Mouse (Mus musculus): ENCODE data around the gene Itgb3bp. TPM values are rescaled to one million over a fixed set of nuclear protein-coding genes. Genes with fewer than 3 reads are reported as not detected.

Itgb3bp gene
- total RNA-seq, 1 experiment: 6.5 TPM

DNA sequence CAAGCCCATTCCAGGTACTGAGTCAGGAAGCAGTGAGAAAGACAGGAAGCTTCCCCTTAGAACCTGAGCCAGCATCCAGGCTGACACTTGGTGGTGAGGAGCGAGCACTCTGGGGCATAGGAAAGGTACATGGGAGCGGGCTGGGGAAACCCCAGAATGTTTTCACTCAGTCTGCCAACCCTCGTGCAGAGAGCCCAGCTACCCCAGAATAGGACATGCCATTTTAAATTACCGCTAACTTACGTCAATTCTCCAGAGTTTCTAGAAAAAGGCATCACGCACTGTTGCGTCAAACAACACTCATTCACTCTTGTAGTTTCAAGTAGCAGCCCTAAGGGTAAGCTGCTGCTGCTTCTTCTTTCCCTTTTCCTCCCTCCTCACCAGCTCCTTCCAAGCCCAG, 15.4 kb upstream of the Itgb3bp start:
- Histone ChIP-seq H3K4me3 (ENCODE audit: insufficient read depth in 1 of 2, low read depth in 1 of 2, low read length in 2 of 2, poor library complexity in 1 of 2, severe bottlenecking in 1 of 2) (no peak overlapping the region), H3K9ac (ENCODE audit: insufficient read depth, low read depth, low read length, poor library complexity, severe bottlenecking) (no peak overlapping the region), H3K36me3 (ENCODE audit: control insufficient read depth, insufficient read depth, low read length, poor library complexity, severe bottlenecking) (no peaks in the 10 kb centered on the region), H3K9me3 (ENCODE audit: control insufficient read depth, insufficient read depth, low read depth, low read length) (no peaks in the 10 kb centered on the region), H3K4me1 (ENCODE audit: control insufficient read depth in 2 of 2, insufficient read depth in 2 of 2, low read length in 2 of 2, poor library complexity in 1 of 2) (peaks cover 0 to 11% of the 10 kb centered on the region in 2 experiments; a peak in 1 of 4 replicates), H3K27ac (ENCODE audit: insufficient read depth, low read depth, low read length, poor library complexity, severe bottlenecking) (no peak overlapping the region)
- TF ChIP-seq ZC3H11A (IDR thresholded peaks at IDR 0.05; ENCODE audit: borderline replicate concordance, low read depth, low read length): no peak
- TF ChIP-seq ZNF384 (IDR thresholded peaks at IDR 0.05; ENCODE audit: low read depth, low read length): no peak
- TF ChIP-seq CHD2 (IDR thresholded peaks at IDR 0.05; ENCODE audit: low read depth, low read length): no peak
- no peak for TF ChIP-seq HCFC1 (IDR thresholded peaks at IDR 0.05; ENCODE audit: borderline replicate concordance, insufficient read depth, low read length)
- TF ChIP-seq MAFK (IDR thresholded peaks at IDR 0.05; ENCODE audit: insufficient read depth, low read depth, low read length): no peak
- DNase-seq (ENCODE audit: low read depth, low spot score): no peak
- in situ Hi-C loops (cut with MboI; ENCODE audit: low sequenced_read_pairs in 2 of 2, unreplicated experiment in 2 of 2): no loop called here

DNA sequence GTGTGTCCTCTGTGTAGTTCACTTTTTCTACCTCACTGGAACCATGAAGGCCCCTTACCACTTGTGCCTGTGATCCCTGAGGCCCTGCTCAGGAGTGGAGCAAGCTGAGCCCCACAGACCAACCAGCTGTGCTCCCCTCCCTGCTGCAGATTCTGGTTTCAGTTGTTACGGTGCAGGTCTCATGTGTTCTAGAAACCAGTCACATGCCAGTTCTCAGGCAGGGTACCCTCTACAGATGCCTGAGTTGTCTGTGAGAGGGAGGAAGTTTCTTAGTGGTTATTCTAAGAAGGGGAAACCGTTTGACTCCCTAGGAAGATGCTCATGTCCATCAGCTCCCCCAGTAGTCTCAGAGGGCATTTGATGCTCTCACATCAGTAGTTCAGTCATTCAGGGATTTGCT, 15.0 kb upstream of the Itgb3bp start:
- peaks cover 0 to 11% of the 10 kb centered on the region in 2 experiments; a peak in 1 of 4 replicates for H3K4me1 ChIP-seq (ENCODE audit: control insufficient read depth in 2 of 2, insufficient read depth in 2 of 2, low read length in 2 of 2, poor library complexity in 1 of 2)
- H3K36me3 ChIP-seq (ENCODE audit: control insufficient read depth, insufficient read depth, low read length, poor library complexity, severe bottlenecking): no peaks in the 10 kb centered on the region
- in situ Hi-C loops (cut with MboI; ENCODE audit: low sequenced_read_pairs in 2 of 2, unreplicated experiment in 2 of 2): no loop called here
- no peak overlapping the region for H3K27ac ChIP-seq (ENCODE audit: insufficient read depth, low read depth, low read length, poor library complexity, severe bottlenecking)
- TF ChIP-seq ZC3H11A (IDR thresholded peaks at IDR 0.05; ENCODE audit: borderline replicate concordance, low read depth, low read length) (no peak), ZNF384 (IDR thresholded peaks at IDR 0.05; ENCODE audit: low read depth, low read length) (no peak), CHD2 (IDR thresholded peaks at IDR 0.05; ENCODE audit: low read depth, low read length) (no peak), MAFK (IDR thresholded peaks at IDR 0.05; ENCODE audit: insufficient read depth, low read depth, low read length) (no peak), HCFC1 (IDR thresholded peaks at IDR 0.05; ENCODE audit: borderline replicate concordance, insufficient read depth, low read length) (no peak)
- H3K9ac ChIP-seq (ENCODE audit: insufficient read depth, low read depth, low read length, poor library complexity, severe bottlenecking): no peak overlapping the region
- H3K4me3 ChIP-seq (ENCODE audit: insufficient read depth in 1 of 2, low read depth in 1 of 2, low read length in 2 of 2, poor library complexity in 1 of 2, severe bottlenecking in 1 of 2): no peak overlapping the region
- DNase-seq (ENCODE audit: low read depth, low spot score): no peak
- H3K9me3 ChIP-seq (ENCODE audit: control insufficient read depth, insufficient read depth, low read depth, low read length): no peaks in the 10 kb centered on the region

DNA sequence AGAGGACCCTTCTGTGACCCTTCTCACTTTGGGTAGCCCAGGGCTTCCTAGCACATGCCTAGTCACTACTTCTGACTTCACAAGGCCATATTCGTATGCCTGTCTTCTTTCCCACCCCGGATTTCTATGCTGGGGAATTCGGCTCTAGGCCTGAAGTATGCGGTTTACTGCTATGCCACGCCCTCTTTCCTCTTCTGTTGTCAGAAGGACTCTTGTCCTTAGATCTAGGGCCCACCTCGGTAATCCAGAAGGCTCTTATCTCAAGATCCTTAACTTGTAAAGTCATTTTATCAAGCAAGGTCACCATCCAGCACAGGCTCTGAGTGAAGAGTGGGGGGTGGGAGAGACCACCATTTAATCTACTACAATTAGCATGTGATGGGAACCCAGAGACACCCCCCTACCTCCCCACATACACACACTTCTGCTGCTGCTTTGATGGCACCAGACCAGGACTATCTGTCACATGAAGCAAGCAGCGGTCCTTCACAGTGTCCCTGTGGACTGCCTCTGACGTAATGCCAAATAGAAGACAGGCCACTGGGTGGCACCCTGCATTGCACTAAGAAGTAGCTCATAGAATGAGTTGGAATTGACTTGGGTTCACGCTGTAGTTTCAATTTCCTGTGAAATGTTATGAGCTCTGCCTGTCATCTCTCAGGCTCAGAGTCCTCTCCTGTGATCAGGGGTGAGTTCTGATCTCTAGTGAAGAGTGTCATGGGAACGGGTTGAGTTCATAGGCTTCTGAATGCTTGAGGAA, 12.2 kb upstream of the Itgb3bp start:
- Histone ChIP-seq H3K36me3 (ENCODE audit: control insufficient read depth, insufficient read depth, low read length, poor library complexity, severe bottlenecking) (no peaks in the 10 kb centered on the region), H3K4me3 (ENCODE audit: insufficient read depth in 1 of 2, low read depth in 1 of 2, low read length in 2 of 2, poor library complexity in 1 of 2, severe bottlenecking in 1 of 2) (no peak overlapping the region), H3K9ac (ENCODE audit: insufficient read depth, low read depth, low read length, poor library complexity, severe bottlenecking) (no peak overlapping the region), H3K4me1 (ENCODE audit: control insufficient read depth in 2 of 2, insufficient read depth in 2 of 2, low read length in 2 of 2, poor library complexity in 1 of 2) (peaks cover 0 to 6% of the 10 kb centered on the region in 2 experiments; a peak in 1 of 4 replicates), H3K9me3 (ENCODE audit: control insufficient read depth, insufficient read depth, low read depth, low read length) (no peaks in the 10 kb centered on the region), H3K27ac (ENCODE audit: insufficient read depth, low read depth, low read length, poor library complexity, severe bottlenecking) (no peak overlapping the region)
- DNase-seq (ENCODE audit: low read depth, low spot score): no peak
- in situ Hi-C loops (cut with MboI; ENCODE audit: low sequenced_read_pairs in 2 of 2, unreplicated experiment in 2 of 2): no loop called here
- TF ChIP-seq HCFC1 (IDR thresholded peaks at IDR 0.05; ENCODE audit: borderline replicate concordance, insufficient read depth, low read length) (no peak), ZC3H11A (IDR thresholded peaks at IDR 0.05; ENCODE audit: borderline replicate concordance, low read depth, low read length) (no peak), MAFK (IDR thresholded peaks at IDR 0.05; ENCODE audit: insufficient read depth, low read depth, low read length) (no peak), CHD2 (IDR thresholded peaks at IDR 0.05; ENCODE audit: low read depth, low read length) (no peak), ZNF384 (IDR thresholded peaks at IDR 0.05; ENCODE audit: low read depth, low read length) (no peak)

DNA sequence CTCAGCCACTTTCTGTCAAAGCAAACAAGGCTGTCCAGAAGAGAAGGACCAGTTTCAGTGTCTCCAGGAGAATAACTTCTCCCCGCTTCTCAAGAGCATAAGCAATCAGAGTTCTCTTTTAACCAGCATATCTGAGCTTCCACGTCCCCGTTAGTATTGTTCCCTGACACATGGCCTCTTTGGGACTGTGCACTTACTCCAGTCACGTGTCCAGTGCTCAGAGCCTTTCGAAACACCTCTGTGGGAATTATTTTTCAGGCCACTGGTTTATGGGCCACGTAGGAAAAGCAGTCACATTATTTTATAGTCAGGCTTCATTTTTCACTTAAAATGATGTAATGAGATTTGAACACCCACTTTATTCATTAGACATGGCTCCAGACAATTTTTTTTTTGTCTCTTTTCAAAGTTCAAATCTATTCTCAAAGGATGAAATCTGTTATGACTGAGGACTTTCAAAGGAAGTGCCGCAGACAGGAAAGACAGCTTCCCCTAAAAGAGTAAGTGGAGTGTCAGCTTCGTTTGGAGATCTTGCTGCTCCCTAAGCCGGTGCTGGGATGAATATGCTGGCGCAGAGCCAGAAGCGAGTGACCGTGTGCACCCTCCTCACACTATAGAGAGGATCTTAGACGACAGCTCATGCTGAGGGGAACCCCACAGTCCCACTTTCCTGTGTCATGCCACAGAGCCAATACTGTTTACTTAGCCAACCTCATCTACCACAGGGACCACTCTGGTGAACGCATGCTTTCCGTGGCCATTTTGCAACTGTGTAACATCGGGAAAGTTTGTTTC, 10.3 kb upstream of the Itgb3bp start:
- Histone ChIP-seq H3K27ac (ENCODE audit: insufficient read depth, low read depth, low read length, poor library complexity, severe bottlenecking) (no peak overlapping the region), H3K4me3 (ENCODE audit: insufficient read depth in 1 of 2, low read depth in 1 of 2, low read length in 2 of 2, poor library complexity in 1 of 2, severe bottlenecking in 1 of 2) (no peak overlapping the region), H3K36me3 (ENCODE audit: control insufficient read depth, insufficient read depth, low read length, poor library complexity, severe bottlenecking) (no peaks in the 10 kb centered on the region), H3K9me3 (ENCODE audit: control insufficient read depth, insufficient read depth, low read depth, low read length) (no peaks in the 10 kb centered on the region), H3K9ac (ENCODE audit: insufficient read depth, low read depth, low read length, poor library complexity, severe bottlenecking) (no peak overlapping the region), H3K4me1 (ENCODE audit: control insufficient read depth in 2 of 2, insufficient read depth in 2 of 2, low read length in 2 of 2, poor library complexity in 1 of 2) (peaks cover 0 to 6% of the 10 kb centered on the region in 2 experiments; a peak in 1 of 4 replicates)
- in situ Hi-C loops (cut with MboI; ENCODE audit: low sequenced_read_pairs in 2 of 2, unreplicated experiment in 2 of 2): no loop called here
- no peak for TF ChIP-seq ZC3H11A (IDR thresholded peaks at IDR 0.05; ENCODE audit: borderline replicate concordance, low read depth, low read length)
- TF ChIP-seq MAFK (IDR thresholded peaks at IDR 0.05; ENCODE audit: insufficient read depth, low read depth, low read length): no peak
- no peak for TF ChIP-seq HCFC1 (IDR thresholded peaks at IDR 0.05; ENCODE audit: borderline replicate concordance, insufficient read depth, low read length)
- no peak for DNase-seq (ENCODE audit: low read depth, low spot score)
